Mouse (Mus musculus): ENCODE measurements at regions not wholly inside any gene's neighbourhood (a gene's known extent, or its start where the extent isn't known, plus 50 kb on each side); places are given as distances from the start of the nearest gene placed in this dataset.

GRCm38 (mm10) chr4:110125067-110125784, 147.4 kb downstream of the Dmrta2 start:
- no peak for DNase-seq (ENCODE audit: low spot score in 2 of 2)

- DNase-seq (ENCODE audit: low spot score in 2 of 2), result no peak
Observed at GRCm38 (mm10) chr4:110127941-110128520, 150.2 kb downstream of the Dmrta2 start.

DNA sequence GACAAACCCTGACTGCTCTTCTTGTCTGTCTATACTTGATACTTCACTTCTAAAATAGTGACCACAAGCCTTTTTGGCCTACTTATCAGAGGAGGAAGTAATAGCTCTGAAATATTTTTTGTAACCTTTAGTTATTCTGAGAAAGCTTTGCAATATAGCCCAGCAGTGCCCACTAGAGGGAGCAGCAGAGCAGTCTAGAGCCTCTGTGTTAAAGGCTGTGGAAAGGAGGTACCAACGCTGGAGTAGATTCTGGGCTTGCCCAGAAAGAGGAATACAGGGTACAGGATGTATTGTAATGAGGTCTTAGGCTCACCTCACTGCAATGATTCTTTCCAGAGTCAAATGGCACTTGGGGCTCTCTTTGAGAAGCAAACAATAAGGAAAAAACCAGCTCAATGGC, 151.1 kb downstream of the Dmrta2 start:
- DNase-seq (ENCODE audit: low spot score in 2 of 2), result peak; percentile 77 to 82

GRCm38 (mm10) chr4:110129518-110129917, 151.7 kb downstream of the Dmrta2 start:
- no peak for DNase-seq (ENCODE audit: low spot score in 2 of 2)

DNA sequence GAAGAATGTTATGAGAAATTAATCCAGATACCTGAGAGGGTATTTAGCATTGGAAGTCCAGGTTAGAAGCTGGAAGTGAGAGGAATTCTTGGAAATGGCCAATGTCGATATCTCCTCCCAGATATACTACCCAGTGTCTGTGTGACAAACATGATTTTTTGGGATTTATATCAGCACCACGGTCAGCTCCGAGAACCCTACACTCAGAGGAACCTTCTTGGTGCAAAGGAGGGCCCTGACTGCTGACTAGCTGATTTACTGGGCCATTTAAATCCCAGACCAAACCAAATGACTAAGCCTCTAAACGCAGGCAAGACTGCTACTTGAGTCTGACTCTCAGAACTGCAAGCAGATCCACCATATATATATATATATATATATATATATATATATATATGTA, 154.2 kb downstream of the Dmrta2 start:
- DNase-seq (ENCODE audit: low spot score in 2 of 2), result no peak

DNA sequence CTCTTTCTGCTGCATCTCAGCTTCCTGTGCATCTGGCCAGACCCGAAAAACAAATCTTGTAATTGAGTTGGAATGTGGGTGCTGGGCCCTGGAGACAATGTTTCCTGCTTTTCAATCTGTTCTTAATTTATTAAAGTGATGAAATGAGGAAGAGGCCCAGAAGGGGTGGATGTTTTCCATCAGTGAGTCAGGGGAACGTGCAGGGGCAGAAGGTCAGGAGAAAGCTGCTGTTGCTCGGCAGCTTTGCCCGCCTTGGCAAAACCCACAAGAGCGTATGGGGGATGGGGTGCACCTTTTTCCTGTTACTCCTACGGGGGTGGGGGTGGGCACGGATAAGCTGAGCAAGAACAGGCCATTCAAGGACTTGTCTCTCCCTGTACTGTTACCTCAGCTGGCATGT, 156.2 kb downstream of the Dmrta2 start:
- no peak for DNase-seq (ENCODE audit: low spot score in 2 of 2)

GRCm38 (mm10) chr4:110145229-110145628, 167.4 kb downstream of the Dmrta2 start:
- no peak for DNase-seq (ENCODE audit: low spot score in 2 of 2)

GRCm38 (mm10) chr4:110152103-110152946, 174.5 kb downstream of the Dmrta2 start:
- no peak for DNase-seq (ENCODE audit: low spot score in 2 of 2)

Data from frontal cortex, postnatal 25 days (tissue).